Mouse (Mus musculus): Measurements from ENCODE around the gene Tas2r144. TPM values are rescaled to one million over a fixed set of nuclear protein-coding genes. Genes with fewer than 3 reads are reported as not detected.

The Tas2r144 gene
- polyA plus RNA-seq, 1 experiment from 2014 or later: not detected

- Histone ChIP-seq H3K4me2 (replicated peaks) (peak within 1 kb of the TSS; percentile 62), H3K4me1 (no peaks in the 10 kb centered on the region), H3K4me3 (peak within 1 kb of the TSS; percentile 45), H3K36me3 (no peaks in the 10 kb centered on the region), H3K9ac (replicated peaks) (peak within 1 kb of the TSS; percentile 50), H3K27me3 (peaks cover 19% of the 10 kb centered on the region), H3K9me3 (no peaks in the 10 kb centered on the region), H3K27ac (replicated peaks) (no peak within 1 kb of the TSS)
- ATAC-seq (ENCODE audit: low FRiP score, low read depth): peak; percentile 100
- WGBS: 4% methylated on average over 28 of the region's 28 CpGs
Observed at GRCm38 (mm10) chr6:42245711-42246353, 30.7 kb downstream of the Tas2r144 start, which contains the start of gene Gstk1. TSS of gene Gstk1 (plus strand) at chr6:42245935.

- peaks cover 19% of the 10 kb centered on the region for H3K27me3 ChIP-seq
- H3K9ac ChIP-seq (replicated peaks): no peak overlapping the region
- 6% methylated on average over 8 of the region's 8 CpGs for WGBS
- H3K9me3 ChIP-seq: no peaks in the 10 kb centered on the region
- H3K4me2 ChIP-seq (replicated peaks): no peak overlapping the region
- no peaks in the 10 kb centered on the region for H3K36me3 ChIP-seq
- ATAC-seq (ENCODE audit: low FRiP score, low read depth): no peak
- H3K27ac ChIP-seq (replicated peaks): no peak overlapping the region
- no peak overlapping the region for H3K4me3 ChIP-seq
- H3K4me1 ChIP-seq: no peaks in the 10 kb centered on the region
Observed at GRCm38 (mm10) chr6:42247173-42247572, 32.0 kb downstream of the Tas2r144 start.

- Histone ChIP-seq H3K27ac (replicated peaks) (no peak overlapping the region), H3K9ac (replicated peaks) (no peak overlapping the region), H3K36me3 (no peaks in the 10 kb centered on the region), H3K27me3 (peaks cover 19% of the 10 kb centered on the region), H3K9me3 (no peaks in the 10 kb centered on the region), H3K4me3 (no peak overlapping the region), H3K4me1 (no peaks in the 10 kb centered on the region), H3K4me2 (replicated peaks) (no peak overlapping the region)
- WGBS: 83% methylated on average over 1 of the region's 1 CpGs
- no peak for ATAC-seq (ENCODE audit: low FRiP score, low read depth)
Observed at GRCm38 (mm10) chr6:42247981-42248380, 32.9 kb downstream of the Tas2r144 start.

GRCm38 (mm10) chr6:42251791-42252190 lies 36.7 kb downstream of the Tas2r144 start:
- H3K4me2 ChIP-seq (replicated peaks): no peak overlapping the region
- peaks cover 11% of the 10 kb centered on the region for H3K27me3 ChIP-seq
- no peaks in the 10 kb centered on the region for H3K4me1 ChIP-seq
- H3K27ac ChIP-seq (replicated peaks): no peak overlapping the region
- no peaks in the 10 kb centered on the region for H3K9me3 ChIP-seq
- H3K9ac ChIP-seq (replicated peaks): no peak overlapping the region
- H3K4me3 ChIP-seq: no peak overlapping the region
- WGBS: 85% methylated on average over 4 of the region's 4 CpGs
- no peaks in the 10 kb centered on the region for H3K36me3 ChIP-seq
- no peak for ATAC-seq (ENCODE audit: low FRiP score, low read depth)

GRCm38 (mm10) chr6:42253103-42253502 lies 38.0 kb downstream of the Tas2r144 start:
- Histone ChIP-seq H3K36me3 (no peaks in the 10 kb centered on the region), H3K9ac (replicated peaks) (no peak overlapping the region), H3K27me3 (0 out of 2 replicates have a peak, but pooled peaks cover 5% of the 10 kb centered on the region), H3K9me3 (no peaks in the 10 kb centered on the region), H3K4me3 (no peak overlapping the region), H3K4me2 (replicated peaks) (no peak overlapping the region), H3K27ac (replicated peaks) (no peak overlapping the region), H3K4me1 (no peaks in the 10 kb centered on the region)
- no peak for ATAC-seq (ENCODE audit: low FRiP score, low read depth)
- 92% methylated on average over 2 of the region's 2 CpGs for WGBS

- H3K36me3 ChIP-seq: no peaks in the 10 kb centered on the region
- no peak overlapping the region for H3K27ac ChIP-seq (replicated peaks)
- no peak overlapping the region for H3K4me3 ChIP-seq
- H3K9me3 ChIP-seq: no peaks in the 10 kb centered on the region
- H3K27me3 ChIP-seq: peaks cover 5% of the 10 kb centered on the region; the same call in 1 of the 2 replicates
- H3K4me2 ChIP-seq (replicated peaks): no peak overlapping the region
- peak; percentile 77 for ATAC-seq (ENCODE audit: low FRiP score, low read depth)
- H3K4me1 ChIP-seq: no peaks in the 10 kb centered on the region
- WGBS: 21% methylated on average over 11 of the region's 11 CpGs
- H3K9ac ChIP-seq (replicated peaks): no peak overlapping the region
Observed at GRCm38 (mm10) chr6:42257303-42257863, 42.3 kb downstream of the Tas2r144 start.

GRCm38 (mm10) chr6:42260430-42260829 lies 45.3 kb downstream of the Tas2r144 start:
- Histone ChIP-seq H3K27ac (replicated peaks) (no peak overlapping the region), H3K4me1 (no peaks in the 10 kb centered on the region), H3K4me3 (no peak overlapping the region), H3K27me3 (peaks cover 5% of the 10 kb centered on the region; the same call in 1 of the 2 replicates), H3K4me2 (replicated peaks) (no peak overlapping the region), H3K36me3 (no peaks in the 10 kb centered on the region), H3K9ac (replicated peaks) (no peak overlapping the region), H3K9me3 (no peaks in the 10 kb centered on the region)
- ATAC-seq (ENCODE audit: low FRiP score, low read depth): no peak
- WGBS: 75% methylated on average over 6 of the region's 6 CpGs

- Histone ChIP-seq H3K27ac (replicated peaks) (no peak within 1 kb of the TSS), H3K4me1 (peaks cover 6% of the 10 kb centered on the region), H3K9ac (replicated peaks) (no peak within 1 kb of the TSS), H3K27me3 (peaks cover 5% of the 10 kb centered on the region; the same call in 1 of the 2 replicates), H3K4me2 (replicated peaks) (no peak within 1 kb of the TSS), H3K4me3 (no peak within 1 kb of the TSS), H3K9me3 (no peaks in the 10 kb centered on the region), H3K36me3 (no peaks in the 10 kb centered on the region)
- 21% methylated on average over 20 of the region's 20 CpGs for WGBS
- no peak for ATAC-seq (ENCODE audit: low FRiP score, low read depth)
Observed at GRCm38 (mm10) chr6:42261524-42262170, 46.5 kb downstream of the Tas2r144 start, which contains the start of gene Tmem139. TSS of gene Tmem139 (plus strand) at chr6:42261970.

GRCm38 (mm10) chr6:42264626-42265312 lies 49.6 kb downstream of the Tas2r144 start, which contains the start of gene Casp2:
TSS of gene Casp2 (plus strand) at chr6:42264985.
- no peaks in the 10 kb centered on the region for H3K9me3 ChIP-seq
- ATAC-seq (ENCODE audit: low FRiP score, low read depth): peak; percentile 99
- peak within 1 kb of the TSS; percentile 84 for H3K9ac ChIP-seq (replicated peaks)
- peaks cover 11% of the 10 kb centered on the region for H3K4me1 ChIP-seq
- H3K4me2 ChIP-seq (replicated peaks): peak within 1 kb of the TSS; percentile 83
- H3K27me3 ChIP-seq: peaks cover 5% of the 10 kb centered on the region; the same call in 1 of the 2 replicates
- peaks cover 26% of the 10 kb centered on the region for H3K36me3 ChIP-seq
- peak within 1 kb of the TSS; percentile 90 for H3K27ac ChIP-seq (replicated peaks)
- under 1% methylated on average over 45 of the region's 51 CpGs for WGBS
- H3K4me3 ChIP-seq: peak within 1 kb of the TSS; percentile 86
